Comparison of ENCODE assay signal across 9 mouse cellular contexts in the genomic region with DNA sequence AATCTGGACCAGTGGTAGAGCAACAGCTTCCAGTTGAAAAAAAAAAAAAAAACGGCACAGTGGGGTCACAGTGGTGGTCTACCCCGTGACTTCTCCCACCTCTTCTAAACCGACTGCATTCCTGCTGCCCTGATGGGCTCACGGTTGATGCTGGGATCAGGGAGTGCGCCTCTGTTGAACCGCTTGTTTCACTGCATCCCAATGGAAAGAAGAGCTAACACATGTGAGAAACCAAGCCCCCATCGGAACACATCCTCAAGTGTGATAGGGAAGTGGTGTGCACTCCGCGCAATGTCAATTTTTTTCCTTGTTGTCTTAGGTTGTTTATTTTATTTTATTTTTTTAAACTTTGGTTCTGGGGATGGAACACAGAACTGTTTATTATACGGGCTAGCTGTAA. TPM values are rescaled to one million over a fixed set of nuclear protein-coding genes. Genes with fewer than 3 reads are reported as not detected.
A peak's percentile ranks its signal among the peaks of the same experiment; 100 is the strongest.
DNase-seq lines count a peak whose midpoint lies in the region; ATAC-seq and TF ChIP-seq lines count a peak whose summit lies in the region.
"Had no signal": no experiment of that assay in that cellular context is flagged by ENCODE, and none has a peak within 500 bp of the region (broad histone marks: within the 10 kb centered on the region; RNA-seq: fewer than 3 reads in every experiment).

No protein-coding gene starts in this region.

- H3K27ac ChIP-seq in embryonic facial prominence, embryonic 15.5 days (replicated peaks): no peak overlapping the region
- no peak overlapping the region for H3K27ac ChIP-seq in intestine, postnatal 0 days (ENCODE audit: low read depth, low read length)
- H3K27ac ChIP-seq in neural tube, embryonic 13.5 days (replicated peaks): no peak overlapping the region
- no peak overlapping the region for H3K27ac ChIP-seq in cerebellum, adult 2 months (ENCODE audit: insufficient read depth, low read length)

- WGBS in embryonic facial prominence, embryonic 15.5 days: 27% methylated on average over 10 of the region's 10 CpGs
- 28% methylated on average over 10 of the region's 10 CpGs for WGBS in intestine, postnatal 0 days
- 19% methylated on average over 10 of the region's 10 CpGs for WGBS in neural tube, embryonic 13.5 days
- 57% methylated on average over 10 of the region's 10 CpGs for WGBS in cerebellum, adult 2 months

- peak overlapping the region; percentile 57 for H3K4me2 ChIP-seq in embryonic facial prominence, embryonic 15.5 days (replicated peaks)
- H3K4me2 ChIP-seq in intestine, postnatal 0 days (replicated peaks; ENCODE audit: low read depth): peak overlapping the region; percentile 86
- H3K4me2 ChIP-seq in neural tube, embryonic 13.5 days: peak overlapping the region; percentile 67

- peak overlapping the region; percentile 60; the same call in 1 of the 2 replicates for H3K4me3 ChIP-seq in embryonic facial prominence, embryonic 15.5 days (replicated peaks)
- H3K4me3 ChIP-seq in intestine, postnatal 0 days (ENCODE audit: low read depth, low read length): peak overlapping the region; percentile 83; the same call in 1 of the 2 replicates
- H3K4me3 ChIP-seq in neural tube, embryonic 13.5 days: peak overlapping the region; percentile 62
- no peak overlapping the region for H3K4me3 ChIP-seq in cerebellum, adult 2 months (replicated peaks; ENCODE audit: insufficient read depth, low read depth, low read length)

- no peak for ATAC-seq in embryonic facial prominence, embryonic 15.5 days (ENCODE audit: insufficient number of reproducible peaks, low FRiP score, low TSS enrichment, low read depth)
- no peak for ATAC-seq in intestine, postnatal 0 days
- ATAC-seq in neural tube, embryonic 13.5 days (ENCODE audit: low read depth): no peak

- TF ChIP-seq CTCF in intestine, postnatal 0 days (IDR thresholded peaks at IDR 0.05; ENCODE audit: low read depth): peak; percentile 32
- no peak for TF ChIP-seq CTCF in cerebellum, adult 2 months (IDR thresholded peaks at IDR 0.05; ENCODE audit: borderline replicate concordance, insufficient read depth, low read depth, low read length)

- H3K27me3 ChIP-seq in embryonic facial prominence, embryonic 15.5 days: no peaks in the 10 kb centered on the region
- H3K27me3 ChIP-seq in intestine, postnatal 0 days (replicated peaks; ENCODE audit: control insufficient read depth, insufficient read depth, low read length): no peaks in the 10 kb centered on the region
- no peaks in the 10 kb centered on the region for H3K27me3 ChIP-seq in neural tube, embryonic 13.5 days
- no peaks in the 10 kb centered on the region for H3K27me3 ChIP-seq in cerebellum, adult 2 months (ENCODE audit: control insufficient read depth, insufficient read depth, low read length)

- H3K9me3 ChIP-seq in embryonic facial prominence, embryonic 15.5 days (replicated peaks): no peaks in the 10 kb centered on the region
- H3K9me3 ChIP-seq in intestine, postnatal 0 days (ENCODE audit: control insufficient read depth): no peaks in the 10 kb centered on the region
- no peaks in the 10 kb centered on the region for H3K9me3 ChIP-seq in neural tube, embryonic 13.5 days

- peaks cover 46% of the 10 kb centered on the region for H3K4me1 ChIP-seq in embryonic facial prominence, embryonic 15.5 days
- H3K4me1 ChIP-seq in intestine, postnatal 0 days (replicated peaks; ENCODE audit: control insufficient read depth, insufficient read depth, low read length): peaks cover 6% of the 10 kb centered on the region; the same call in 1 of the 2 replicates
- peaks cover 75% of the 10 kb centered on the region for H3K4me1 ChIP-seq in neural tube, embryonic 13.5 days (replicated peaks)
- 0 out of 2 replicates have a peak, but pooled peaks cover 6% of the 10 kb centered on the region for H3K4me1 ChIP-seq in cerebellum, adult 2 months (ENCODE audit: control insufficient read depth, insufficient read depth, low read length)

- peak; percentile 18 for DNase-seq in kidney, postnatal 10 days
- no peak for DNase-seq in kidney, adult 8-10 months
- DNase-seq in cerebellum, adult 2 months: no peak
- DNase-seq in cerebellum, postnatal 25 days: no peak
- no peak for DNase-seq in cerebellum, adult 11 months
- DNase-seq: cerebellum, adult 11-12 months had no signal

- TF ChIP-seq POLR2A in cerebellum, adult 2 months (IDR thresholded peaks at IDR 0.05; ENCODE audit: borderline replicate concordance, insufficient read depth, low read length): no peak

- no peak overlapping the region for H3K9ac ChIP-seq in embryonic facial prominence, embryonic 15.5 days
- 0 out of 2 replicates have a peak overlapping the region, but pooled peaks have one; percentile 23 for H3K9ac ChIP-seq in intestine, postnatal 0 days (ENCODE audit: low read depth, low read length)
- peak overlapping the region; percentile 49; the same call in 1 of the 2 replicates for H3K9ac ChIP-seq in neural tube, embryonic 13.5 days

- H3K36me3 ChIP-seq in embryonic facial prominence, embryonic 15.5 days: no peaks in the 10 kb centered on the region
- H3K36me3 ChIP-seq in intestine, postnatal 0 days (ENCODE audit: control insufficient read depth, insufficient read depth): no peaks in the 10 kb centered on the region
- no peaks in the 10 kb centered on the region for H3K36me3 ChIP-seq in neural tube, embryonic 13.5 days

RNA-seq across cellular contexts. Expression of a gene that starts 2.5 kb away (rescaled TPM):
- polyA plus RNA-seq in embryonic facial prominence, embryonic 15.5 days (2015; fragmentation: Nextera tagmentation; extraction: Ambion mirVana): 11.6 TPM in 2 replicates
- polyA plus RNA-seq in intestine, postnatal 0 days (2015; fragmentation: Nextera tagmentation; extraction: Ambion mirVana): 7.8 and 9.4 TPM in 2 replicates
- 6.9 and 8.8 TPM in 2 replicates for polyA plus RNA-seq in neural tube, embryonic 13.5 days (2015; fragmentation: Nextera tagmentation; extraction: Ambion mirVana)
- polyA plus RNA-seq in cerebellum, adult 2 months (2012; rRNA removed): 8.9 and 9.1 TPM in 2 replicates
